Mouse (Mus musculus) embryonic fibroblast, embryonic 13.5 days (primary cell): ENCODE results near the gene Scamp4.
A peak's percentile ranks its signal among the peaks of the same experiment; 100 is the strongest.

Source experiments
- CTCF ChIP-seq: IDR thresholded peaks from 2 replicates; pipeline ENCODE4 v1.5.1; 2011; ENCODE audit warnings: mild to moderate bottlenecking, control low read depth, low read length, moderate library complexity, borderline replicate concordance; ENCODE audit not compliant: insufficient read depth
- POLR2A ChIP-seq: IDR thresholded peaks from 2 replicates; pipeline ENCODE4 v1.6.1; 2011; ENCODE audit warnings: low read depth, mild to moderate bottlenecking, control low read depth, low read length, moderate library complexity

DNA sequence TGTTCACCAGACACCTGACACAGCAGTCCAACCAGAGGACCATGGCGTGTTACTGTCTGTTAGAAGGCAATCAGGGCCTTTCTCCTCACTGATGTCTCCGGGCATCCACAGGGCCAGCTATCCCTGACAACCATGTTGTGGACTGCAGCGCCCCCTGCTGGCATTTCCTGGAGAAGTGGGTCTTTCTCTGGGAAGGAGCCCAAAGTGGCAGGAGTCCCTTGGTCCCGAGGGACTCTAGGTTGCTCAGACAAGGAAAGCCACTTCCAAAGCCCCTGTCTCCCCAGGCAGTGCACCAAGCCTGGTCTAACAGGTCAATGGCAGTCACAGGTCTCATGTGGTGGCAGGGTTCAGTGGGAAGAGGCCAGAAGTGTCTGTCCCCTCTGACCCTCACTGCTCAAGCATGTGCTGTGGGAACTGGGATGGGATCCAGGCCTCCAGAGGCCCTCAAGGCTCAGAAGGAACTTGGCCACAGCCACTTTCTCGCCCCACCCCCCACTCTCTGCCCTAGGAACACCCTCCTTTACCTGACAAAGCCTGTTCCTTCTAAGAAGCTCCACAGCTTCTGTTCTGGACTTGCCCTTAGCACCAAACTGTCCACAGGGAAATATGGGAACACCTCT is 45.2 kb upstream of the Scamp4 start:
- peak; percentile 41; the same call in 1 of the 2 replicates for TF ChIP-seq CTCF
- TF ChIP-seq POLR2A, result no peak
